Mouse (Mus musculus) liver, embryonic 13.5 days (tissue): ENCODE measurements around the gene Tgfbi. TPM values are rescaled to one million over a fixed set of nuclear protein-coding genes. Genes with fewer than 3 reads are reported as not detected.

ENCODE experiments used
- ATAC-seq: fragments of 200-750 bp; cut with Nextera tagmentation; 2 replicates; pipeline ENCODE4 v1.8.0; 2017; ENCODE audit warnings: low read depth, mild to moderate bottlenecking, moderate number of reproducible peaks, moderate library complexity
- DNase-seq: peaks from one replicate; pipeline ENCODE4 v3.0.0; 2022
- H3K27ac ChIP-seq: fragments of 300-500 bp; sonication (generic); 2 replicates; pipeline ENCODE4 v1.5.1; 2015; ENCODE audit warnings: moderate library complexity, mild to moderate bottlenecking, inconsistent platforms
- H3K27me3 ChIP-seq: fragments of 300-500 bp; sonication (generic); 2 replicates; pipeline ENCODE4 v1.6.1; 2015; ENCODE audit warnings: mild to moderate bottlenecking, inconsistent platforms
- H3K36me3 ChIP-seq: fragments of 300-500 bp; sonication (generic); 2 replicates; pipeline ENCODE4 v1.6.1; 2015; ENCODE audit warnings: mild to moderate bottlenecking, inconsistent platforms
- H3K4me1 ChIP-seq: fragments of 300-500 bp; sonication (generic); replicated peaks from 2 replicates; pipeline ENCODE4 v1.6.1; 2015; ENCODE audit warnings: inconsistent platforms
- H3K4me2 ChIP-seq: fragments of 300-500 bp; sonication (generic); 2 replicates; pipeline ENCODE4 v1.6.1; 2015; ENCODE audit warnings: inconsistent platforms, mild to moderate bottlenecking, moderate library complexity
- H3K4me3 ChIP-seq: fragments of 300-500 bp; sonication (generic); replicated peaks from 2 replicates; pipeline ENCODE4 v1.5.1; 2015; ENCODE audit warnings: mild to moderate bottlenecking, inconsistent platforms
- H3K9ac ChIP-seq: fragments of 300-500 bp; sonication (generic); 2 replicates; pipeline ENCODE4 v1.6.1; 2015; ENCODE audit warnings: mild to moderate bottlenecking, inconsistent platforms
- H3K9me3 ChIP-seq: fragments of 300-500 bp; sonication (generic); replicated peaks from 2 replicates; pipeline ENCODE4 v1.6.1; 2016; ENCODE audit warnings: inconsistent platforms
- WGBS: fragments of 180-500 bp; shearing (Covaris S2); methylation state at CpG from one replicate; pipeline ENCODE4 v1.1.7; 2015; ENCODE audit not compliant: insufficient replicate concordance; 5-methylcytosine and 5-hydroxymethylcytosine counted together
- polyA plus RNA-seq: library from polyadenylated mRNA; unstranded; fragments of >200 nt; fragmentation: Nextera tagmentation; extraction: Ambion mirVana; gene quantifications from 2 replicates; pipeline ENCODE4 v1.2.1, GENCODE M21; 2015

The Tgfbi gene
- polyA plus RNA-seq, result 9.7 and 10.5 TPM in 2 replicates

- WGBS, result 3% methylated on average over 36 of the region's 36 CpGs
- Histone ChIP-seq H3K27me3 (peaks cover 35% of the 10 kb centered on the region), H3K9me3 (no peaks in the 10 kb centered on the region), H3K27ac (no peak within 1 kb of the TSS), H3K9ac (peak within 1 kb of the TSS; percentile 43; the same call in 1 of the 2 replicates), H3K4me3 (peak within 1 kb of the TSS; percentile 53), H3K4me1 (peaks cover 41% of the 10 kb centered on the region), H3K36me3 (no peaks in the 10 kb centered on the region), H3K4me2 (peak within 1 kb of the TSS; percentile 71)
- peak; percentile 53; the same call in 1 of the 2 replicates for ATAC-seq
- no peak for DNase-seq
Measured at GRCm38 (mm10) chr13:56609103-56609856, at the start of gene Tgfbi. Gene Tgfbi, plus strand, starts transcription at chr13:56609523.

DNA sequence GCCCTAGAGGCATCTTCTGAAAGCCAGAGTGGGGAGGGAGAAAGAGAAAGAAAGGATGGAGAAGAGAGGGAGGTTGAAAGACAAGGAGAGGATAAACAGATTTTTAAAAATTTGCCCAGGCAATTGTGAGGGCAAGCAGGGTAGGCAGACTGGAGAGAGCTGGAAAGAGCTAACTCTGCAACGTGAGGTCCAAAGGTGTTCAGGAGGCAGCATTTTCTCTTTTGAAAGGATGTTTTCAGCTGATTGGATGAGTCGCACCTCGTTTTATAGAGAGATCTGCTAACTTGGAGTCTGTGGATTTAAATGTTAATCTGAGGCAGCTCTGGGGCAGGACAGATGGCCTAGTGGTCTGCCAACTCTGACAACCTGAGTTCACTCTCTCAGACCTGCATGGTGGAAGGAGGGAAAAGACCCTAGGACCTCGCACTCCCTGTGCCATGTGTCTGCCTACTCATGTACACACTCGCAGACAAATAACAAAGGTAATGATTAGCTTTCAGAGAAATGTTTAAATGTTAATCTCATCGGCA, 49.4 kb upstream of the Tgfbi start:
- H3K4me3 ChIP-seq, result no peak overlapping the region
- DNase-seq (no peak), ATAC-seq (no peak)
- 66% methylated on average over 6 of the region's 6 CpGs for WGBS
- no peak overlapping the region for H3K4me2 ChIP-seq
- H3K4me1 ChIP-seq, result peaks cover 17% of the 10 kb centered on the region
- no peak overlapping the region for H3K27ac ChIP-seq
- no peaks in the 10 kb centered on the region for H3K27me3 ChIP-seq
- no peaks in the 10 kb centered on the region for H3K9me3 ChIP-seq
- no peaks in the 10 kb centered on the region for H3K36me3 ChIP-seq
- no peak overlapping the region for H3K9ac ChIP-seq

- H3K9ac ChIP-seq, result no peak overlapping the region
- DNase-seq, result no peak
- no peaks in the 10 kb centered on the region for H3K36me3 ChIP-seq
- H3K4me1 ChIP-seq, result peaks cover 17% of the 10 kb centered on the region
- H3K4me2 ChIP-seq, result no peak overlapping the region
- peak; percentile 65; the same call in 1 of the 2 replicates for ATAC-seq
- H3K27ac ChIP-seq, result no peak overlapping the region
- H3K9me3 ChIP-seq, result no peaks in the 10 kb centered on the region
- WGBS, result 61% methylated on average over 8 of the region's 8 CpGs
- no peaks in the 10 kb centered on the region for H3K27me3 ChIP-seq
- no peak overlapping the region for H3K4me3 ChIP-seq
Measured at GRCm38 (mm10) chr13:56561129-56561528, 48.2 kb upstream of the Tgfbi start.

- Histone ChIP-seq H3K27ac (no peak overlapping the region), H3K27me3 (no peaks in the 10 kb centered on the region), H3K9ac (no peak overlapping the region), H3K4me3 (no peak overlapping the region), H3K36me3 (no peaks in the 10 kb centered on the region), H3K9me3 (no peaks in the 10 kb centered on the region), H3K4me1 (peaks cover 17% of the 10 kb centered on the region), H3K4me2 (no peak overlapping the region)
- DNase-seq, result no peak
- no peak for ATAC-seq
- 34% methylated on average over 6 of the region's 6 CpGs for WGBS
Measured at GRCm38 (mm10) chr13:56563075-56563474, 46.2 kb upstream of the Tgfbi start.

GRCm38 (mm10) chr13:56566336-56566735, 43.0 kb upstream of the Tgfbi start:
- Histone ChIP-seq H3K27ac (no peak overlapping the region), H3K9me3 (no peaks in the 10 kb centered on the region), H3K4me2 (no peak overlapping the region), H3K4me3 (no peak overlapping the region), H3K4me1 (peaks cover 3% of the 10 kb centered on the region; the same call in 1 of the 2 replicates), H3K9ac (no peak overlapping the region), H3K27me3 (no peaks in the 10 kb centered on the region), H3K36me3 (no peaks in the 10 kb centered on the region)
- no peak for DNase-seq
- ATAC-seq, result no peak
- 76% methylated on average over 10 of the region's 10 CpGs for WGBS

DNA sequence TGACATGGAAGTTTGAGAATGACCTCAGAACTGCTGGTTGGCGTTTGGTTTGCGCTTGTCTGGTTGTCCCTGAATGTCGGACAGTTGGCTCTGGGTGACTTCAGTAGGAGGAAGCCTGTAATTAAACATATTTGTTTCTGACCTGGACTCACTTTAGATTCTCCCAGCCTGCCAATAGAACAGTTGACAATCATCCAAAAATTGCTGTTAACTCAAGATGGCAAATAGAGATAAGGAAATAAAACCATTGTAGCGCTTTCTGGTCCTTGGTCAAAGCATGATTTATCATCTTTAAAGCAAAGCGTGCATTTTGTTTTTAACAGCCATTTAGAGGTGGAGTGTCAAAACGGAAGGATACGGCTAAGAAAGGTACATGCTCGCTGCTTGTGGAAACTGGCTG, 37.7 kb upstream of the Tgfbi start:
- peaks cover 3% of the 10 kb centered on the region; the same call in 1 of the 2 replicates for H3K4me1 ChIP-seq
- H3K27me3 ChIP-seq, result no peaks in the 10 kb centered on the region
- H3K4me2 ChIP-seq, result no peak overlapping the region
- H3K27ac ChIP-seq, result no peak overlapping the region
- no peak for ATAC-seq
- no peaks in the 10 kb centered on the region for H3K36me3 ChIP-seq
- H3K4me3 ChIP-seq, result no peak overlapping the region
- no peaks in the 10 kb centered on the region for H3K9me3 ChIP-seq
- no peak for DNase-seq
- WGBS, result 70% methylated on average over 8 of the region's 8 CpGs
- no peak overlapping the region for H3K9ac ChIP-seq

DNA sequence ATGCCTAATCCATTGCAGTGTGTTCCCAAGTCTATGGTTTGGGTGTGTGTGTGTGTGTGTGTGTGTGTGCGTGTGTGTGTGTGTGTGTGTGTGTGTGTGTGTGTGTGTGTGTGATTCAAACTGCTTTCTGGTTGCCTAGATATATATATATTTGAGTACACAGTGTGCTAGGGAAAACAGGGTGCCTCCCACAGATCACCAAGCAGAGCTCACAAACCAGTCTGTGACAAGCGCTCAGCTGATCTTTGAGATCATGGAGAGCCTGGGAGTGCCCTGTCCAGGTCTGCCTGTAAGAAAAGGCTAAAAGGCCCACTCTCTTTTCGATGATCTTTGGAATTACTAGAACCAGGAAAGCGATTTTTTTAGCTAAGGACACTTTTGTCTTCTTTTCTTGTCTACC, 34.2 kb upstream of the Tgfbi start:
- H3K27ac ChIP-seq, result no peak overlapping the region
- H3K9ac ChIP-seq, result no peak overlapping the region
- no peak overlapping the region for H3K4me3 ChIP-seq
- H3K4me1 ChIP-seq, result no peaks in the 10 kb centered on the region
- H3K4me2 ChIP-seq, result no peak overlapping the region
- DNase-seq (no peak), ATAC-seq (no peak)
- H3K36me3 ChIP-seq, result no peaks in the 10 kb centered on the region
- H3K27me3 ChIP-seq, result no peaks in the 10 kb centered on the region
- H3K9me3 ChIP-seq, result no peaks in the 10 kb centered on the region
- WGBS, result 65% methylated on average over 4 of the region's 4 CpGs

DNA sequence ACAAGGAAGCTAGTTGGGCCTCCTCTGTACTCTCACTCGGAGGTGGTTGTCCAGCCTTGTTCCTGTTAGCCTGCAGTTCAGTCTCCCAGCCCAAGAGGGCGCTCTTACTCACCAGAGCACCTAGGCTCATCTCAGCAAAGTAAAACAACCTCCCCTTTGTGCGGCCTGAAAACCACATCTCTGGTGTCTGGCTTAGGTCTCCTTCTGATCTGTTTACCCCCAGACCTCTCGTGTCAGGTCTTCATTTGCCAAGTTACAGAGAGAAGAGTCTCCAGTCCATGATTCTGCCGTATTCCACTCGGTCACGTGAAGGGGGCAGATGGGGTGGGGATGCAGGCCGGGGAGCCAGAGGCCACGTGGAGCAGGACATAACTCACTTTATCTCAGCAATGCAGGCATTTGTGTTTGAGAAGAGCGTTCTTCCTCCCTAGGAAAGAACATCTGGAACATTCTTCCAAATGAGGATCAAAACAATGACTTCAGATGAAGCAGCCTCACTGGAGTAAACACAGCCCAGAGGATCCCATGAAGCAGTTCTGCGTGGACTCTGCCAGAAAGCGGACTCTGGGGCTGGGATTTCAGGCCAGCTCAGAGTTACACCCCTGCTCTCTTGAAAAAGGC, 33.5 kb upstream of the Tgfbi start:
- H3K27ac ChIP-seq, result no peak overlapping the region
- no peak overlapping the region for H3K9ac ChIP-seq
- H3K9me3 ChIP-seq, result no peaks in the 10 kb centered on the region
- H3K4me1 ChIP-seq, result no peaks in the 10 kb centered on the region
- no peak overlapping the region for H3K4me3 ChIP-seq
- no peaks in the 10 kb centered on the region for H3K27me3 ChIP-seq
- peak; percentile 15 for DNase-seq
- WGBS, result 40% methylated on average over 12 of the region's 12 CpGs
- ATAC-seq, result no peak; the same call in 1 of the 2 replicates
- no peaks in the 10 kb centered on the region for H3K36me3 ChIP-seq
- H3K4me2 ChIP-seq, result no peak overlapping the region

GRCm38 (mm10) chr13:56578097-56578496, 31.2 kb upstream of the Tgfbi start:
- no peaks in the 10 kb centered on the region for H3K27me3 ChIP-seq
- peaks cover 7% of the 10 kb centered on the region; the same call in 1 of the 2 replicates for H3K4me1 ChIP-seq
- WGBS, result 63% methylated on average over 5 of the region's 5 CpGs
- H3K9me3 ChIP-seq, result no peaks in the 10 kb centered on the region
- ATAC-seq, result no peak
- no peak for DNase-seq
- H3K4me2 ChIP-seq, result no peak overlapping the region
- H3K9ac ChIP-seq, result no peak overlapping the region
- H3K27ac ChIP-seq, result no peak overlapping the region
- no peak overlapping the region for H3K4me3 ChIP-seq
- H3K36me3 ChIP-seq, result no peaks in the 10 kb centered on the region

DNA sequence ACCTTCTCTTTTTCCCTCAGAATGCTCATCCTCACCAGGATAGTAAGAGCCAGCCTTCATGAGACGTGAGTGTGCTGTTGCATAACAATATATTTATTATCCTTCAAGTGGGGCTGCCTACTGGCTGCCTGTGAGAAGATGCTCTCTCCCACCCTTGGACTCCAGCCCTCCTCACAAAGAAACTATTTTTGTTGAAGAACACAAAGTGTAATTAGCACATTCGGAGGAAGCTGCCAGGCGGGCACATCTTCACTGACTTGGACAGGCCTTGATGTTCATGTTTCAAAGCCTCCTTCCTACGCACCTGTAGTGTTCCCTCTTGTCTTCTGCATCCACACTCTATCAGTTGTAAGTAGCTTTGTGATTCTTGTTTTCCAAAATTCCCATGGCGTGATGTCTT, 28.9 kb upstream of the Tgfbi start:
- no peaks in the 10 kb centered on the region for H3K27me3 ChIP-seq
- 70% methylated on average over 5 of the region's 5 CpGs for WGBS
- H3K36me3 ChIP-seq, result no peaks in the 10 kb centered on the region
- H3K27ac ChIP-seq, result no peak overlapping the region
- ATAC-seq, result no peak
- no peak overlapping the region for H3K9ac ChIP-seq
- no peak for DNase-seq
- H3K4me1 ChIP-seq, result peaks cover 7% of the 10 kb centered on the region; the same call in 1 of the 2 replicates
- H3K9me3 ChIP-seq, result no peaks in the 10 kb centered on the region
- H3K4me3 ChIP-seq, result no peak overlapping the region
- H3K4me2 ChIP-seq, result no peak overlapping the region

- ATAC-seq (no peak), DNase-seq (no peak)
- WGBS, result 44% methylated on average over 3 of the region's 3 CpGs
- Histone ChIP-seq H3K27ac (no peak overlapping the region), H3K4me3 (no peak overlapping the region), H3K4me2 (no peak overlapping the region), H3K9me3 (no peaks in the 10 kb centered on the region), H3K27me3 (no peaks in the 10 kb centered on the region), H3K9ac (no peak overlapping the region), H3K36me3 (no peaks in the 10 kb centered on the region), H3K4me1 (peaks cover 7% of the 10 kb centered on the region; the same call in 1 of the 2 replicates)
Measured at GRCm38 (mm10) chr13:56581512-56581911, 27.8 kb upstream of the Tgfbi start.
